Mouse (Mus musculus) lung, postnatal 36 days (tissue): ENCODE results near the gene Gbp3.
"Not testable (repeated sequence)": the region's sequence is repeated elsewhere in the genome, so short reads cannot be mapped to it uniquely, and the experiment has no call there.

Experiments
- DNase-seq: peaks from one replicate; pipeline ENCODE4 v3.0.0; 2022; ENCODE audit warnings: mixed read lengths

Gbp3 gene

DNA sequence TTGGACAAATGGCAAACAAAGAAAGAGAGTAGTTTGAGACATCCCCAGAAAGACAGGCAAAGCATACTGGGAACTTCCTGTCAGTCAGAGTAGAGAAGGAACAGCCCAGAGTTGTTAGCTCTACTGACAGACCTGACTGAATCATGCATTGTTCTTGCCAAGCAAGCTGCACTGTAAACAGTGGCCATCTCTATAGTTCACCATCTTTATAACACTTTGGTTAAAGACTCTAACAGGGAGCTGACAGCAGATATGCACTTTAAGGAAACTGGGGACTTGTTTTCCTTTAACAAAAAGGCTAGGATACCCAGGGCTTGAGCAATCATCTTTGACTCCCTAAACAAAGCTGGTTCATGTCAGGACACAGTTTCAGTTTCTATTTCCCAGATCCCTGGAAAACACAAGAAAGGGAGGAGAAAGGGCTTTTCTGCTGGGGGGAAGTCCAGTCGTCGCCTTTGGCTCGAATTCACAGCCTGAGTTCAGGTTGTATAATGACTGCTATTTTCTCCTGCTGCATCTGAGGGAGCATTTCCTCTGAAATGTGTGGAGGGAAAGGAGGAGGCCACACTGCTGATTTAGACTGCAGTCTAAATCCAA, at the start of gene Gbp3:
Gbp3 (plus strand) TSS at position 395 of the 597 bp plus-strand sequence.
- DNase-seq = peak; percentile 72

DNA sequence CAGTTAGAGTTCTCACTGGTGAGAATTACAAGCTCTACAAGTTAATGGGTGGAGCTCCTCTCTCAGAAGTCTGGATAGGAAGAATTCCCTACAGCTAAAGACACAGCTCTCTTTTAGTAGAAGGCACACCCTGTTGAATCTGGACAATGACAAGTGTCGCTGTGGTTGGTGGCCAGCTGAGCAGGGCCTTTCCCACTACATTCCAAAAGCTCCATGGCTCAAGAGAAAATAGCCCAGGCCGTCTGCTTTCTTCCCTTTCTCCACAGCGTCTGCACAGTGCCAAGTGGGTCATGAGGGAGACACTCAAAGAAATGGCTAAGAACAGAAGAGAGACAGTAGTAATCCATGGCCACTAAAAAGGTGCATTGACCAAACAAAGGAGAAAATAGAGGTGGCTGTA, 31.7 kb upstream of the Gbp3 start:
- DNase-seq = no peak

DNA sequence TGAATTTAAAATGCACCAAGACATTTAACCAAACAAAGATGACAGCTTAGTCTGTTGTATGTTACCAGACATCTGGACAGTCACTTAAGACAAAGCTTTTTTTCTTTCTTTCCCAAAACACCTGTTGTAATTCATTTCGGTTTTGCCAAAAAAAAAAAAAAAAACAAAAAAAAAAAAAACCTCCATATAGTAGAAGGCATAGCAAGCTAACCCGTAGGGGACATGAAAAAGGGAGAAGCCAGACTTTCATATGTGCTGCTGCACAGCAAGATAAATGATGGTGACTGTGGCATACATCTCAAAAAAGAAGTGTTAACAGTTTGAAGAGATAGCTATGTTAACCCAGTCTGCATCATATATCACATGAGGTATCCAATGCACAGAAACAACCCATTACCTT, 30.2 kb upstream of the Gbp3 start:
- no peak for DNase-seq

DNA sequence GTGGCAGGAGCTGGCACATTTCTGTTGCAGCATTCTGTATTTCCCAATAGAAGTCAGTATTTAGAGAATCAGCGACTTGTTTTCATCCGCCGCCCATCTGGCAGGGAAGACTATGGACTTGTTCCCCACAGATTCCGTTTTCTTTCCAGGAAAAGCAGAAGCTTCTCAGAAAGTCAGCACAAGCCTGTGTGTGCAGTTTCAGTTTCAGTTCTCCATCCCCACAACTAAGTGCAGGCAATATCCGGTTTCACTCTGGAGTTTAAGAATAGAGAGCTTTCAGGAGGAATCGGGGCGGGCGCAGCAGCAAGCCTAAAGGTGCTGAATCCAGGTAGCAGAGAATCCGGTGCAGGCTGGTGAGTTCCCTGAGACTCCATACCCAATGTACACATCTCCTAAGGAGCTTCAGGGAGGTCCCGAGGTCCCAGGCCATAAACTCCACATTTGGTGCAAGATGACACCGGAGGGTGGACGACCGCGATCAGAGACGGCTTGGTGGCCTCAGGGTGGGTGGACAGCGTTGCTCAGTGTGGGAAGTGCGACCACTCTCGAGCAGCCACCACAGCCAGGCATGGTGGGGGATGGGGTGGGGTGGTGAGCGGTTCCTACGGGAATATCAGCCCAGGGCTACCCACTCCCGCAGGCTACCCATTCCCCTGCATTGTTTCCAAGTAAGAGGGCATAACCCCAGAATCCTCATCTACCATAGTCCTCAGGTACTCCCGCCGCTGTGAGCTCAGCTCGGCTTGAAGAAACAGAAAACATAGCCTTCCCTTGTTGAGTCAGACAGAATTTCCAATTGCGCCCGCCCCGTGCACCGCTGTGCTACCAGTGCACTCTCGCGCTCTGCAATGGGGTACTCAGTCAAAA, 29.5 kb upstream of the Gbp3 start, which contains the start of gene Gbp7:
Gbp7 (plus strand) TSS at position 256 of the 867 bp plus-strand sequence.
- DNase-seq = peak; percentile 84

DNA sequence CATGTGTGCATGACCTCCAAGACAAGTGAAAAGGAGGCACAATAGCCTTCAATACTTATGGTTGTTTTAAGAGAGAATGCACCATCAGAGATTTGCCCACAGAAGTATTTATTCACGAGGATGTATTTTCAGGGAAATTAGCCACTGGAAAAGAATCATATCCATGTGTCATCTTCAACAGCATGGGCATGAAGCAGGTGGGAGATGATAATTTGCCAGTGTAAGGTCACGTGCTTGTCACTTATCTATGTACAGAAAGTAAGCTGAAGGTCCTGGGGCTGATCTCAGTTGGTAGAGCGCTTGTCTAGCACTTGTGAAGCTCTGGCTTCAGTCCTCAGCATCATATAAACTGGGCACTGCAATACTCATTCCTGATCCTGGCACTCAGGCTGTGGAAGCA, 28.2 kb upstream of the Gbp3 start:
- no peak for DNase-seq

DNA sequence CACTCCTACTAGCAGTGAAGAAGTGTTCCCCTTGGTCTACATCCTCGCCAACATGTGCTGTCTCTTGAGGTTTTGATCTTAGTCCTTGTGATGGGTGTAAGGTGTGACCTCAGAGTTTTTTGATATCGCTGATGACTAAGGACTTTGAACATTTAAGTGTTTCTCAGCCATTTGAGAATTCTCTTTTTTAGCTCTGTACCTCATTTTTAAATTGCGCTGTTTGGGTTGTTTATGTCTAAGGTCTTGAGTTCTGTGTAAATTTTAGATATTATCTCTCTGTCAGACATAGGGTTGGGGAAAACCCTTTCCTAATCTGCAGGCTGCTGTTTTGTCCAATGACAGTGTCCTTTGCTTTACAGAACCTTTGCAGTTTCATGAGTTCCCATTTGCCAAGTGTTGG, 26.6 kb upstream of the Gbp3 start:
- DNase-seq = no peak

DNA sequence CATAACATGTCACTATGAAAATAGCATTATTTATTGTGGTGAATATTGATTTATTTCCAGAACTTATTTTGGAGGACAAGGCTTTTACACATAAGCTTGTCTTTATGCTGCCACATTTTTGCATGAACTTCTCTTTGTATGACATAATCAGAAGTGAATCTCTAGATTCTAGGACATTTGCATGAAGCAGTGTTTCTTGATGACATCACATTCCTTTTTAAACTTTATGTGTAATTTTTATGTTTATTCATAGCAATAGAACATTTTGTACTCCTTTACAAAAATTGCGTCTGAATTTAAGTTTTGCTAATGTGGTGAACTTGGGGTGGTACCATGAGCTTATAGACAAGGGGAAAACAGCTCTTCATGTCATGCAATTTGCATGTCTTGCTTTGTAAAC, 24.2 kb upstream of the Gbp3 start:
- no peak for DNase-seq

DNA sequence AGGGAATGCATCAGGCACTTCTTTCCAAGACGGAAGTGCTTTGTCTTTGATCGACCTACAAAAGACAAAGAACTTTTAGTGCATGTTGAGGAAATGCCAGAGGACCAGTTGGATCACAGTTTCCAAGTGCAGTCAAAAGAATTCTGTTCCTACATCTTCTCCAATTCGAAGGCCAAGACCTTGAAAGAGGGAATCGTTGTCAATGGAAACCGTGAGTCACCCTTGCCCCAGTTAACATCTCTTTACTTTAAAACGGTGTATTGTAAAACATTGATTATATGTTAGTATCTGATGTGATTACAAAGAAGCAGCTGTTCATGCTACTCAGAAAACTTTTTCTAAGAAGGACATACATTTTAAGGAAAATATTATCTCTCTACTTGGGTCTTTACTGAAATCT, 18.4 kb upstream of the Gbp3 start:
- no peak for DNase-seq

DNA sequence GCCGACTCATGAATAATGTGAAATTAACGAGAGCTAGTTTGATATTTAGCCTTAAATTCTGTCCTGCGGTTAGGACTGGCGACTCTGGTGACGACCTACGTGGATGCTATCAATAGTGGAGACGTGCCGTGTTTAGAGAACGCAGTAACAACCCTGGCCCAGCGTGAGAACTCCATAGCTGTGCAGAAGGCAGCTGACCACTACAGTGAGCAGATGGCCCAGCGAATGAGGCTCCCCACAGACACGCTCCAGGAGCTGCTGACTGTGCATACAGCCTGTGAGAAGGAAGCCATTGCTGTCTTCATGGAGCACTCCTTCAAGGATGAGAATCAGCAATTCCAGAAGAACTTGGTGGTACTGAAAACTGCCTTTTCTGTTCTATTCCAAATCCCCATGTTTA, 17.1 kb upstream of the Gbp3 start:
- DNase-seq = not testable (repeated sequence)

DNA sequence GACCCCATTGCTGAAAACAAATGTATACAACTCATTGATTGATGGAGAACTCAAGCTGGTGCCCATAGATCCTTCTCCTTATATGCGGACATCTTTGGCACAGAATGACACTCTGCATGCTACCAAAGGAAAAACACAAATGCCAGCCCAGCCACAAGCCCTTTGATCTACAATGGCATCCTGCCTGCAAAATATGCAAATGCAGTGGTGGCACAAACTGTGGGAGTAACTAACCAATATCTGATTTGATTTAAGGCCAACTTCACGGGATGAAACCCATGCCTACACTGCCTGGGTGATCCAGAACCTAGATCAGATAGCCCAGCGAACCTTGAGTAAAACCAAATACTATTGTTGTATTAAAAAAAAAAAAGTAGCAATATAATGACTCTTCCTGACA, 13.1 kb upstream of the Gbp3 start:
- DNase-seq = peak; percentile 31

DNA sequence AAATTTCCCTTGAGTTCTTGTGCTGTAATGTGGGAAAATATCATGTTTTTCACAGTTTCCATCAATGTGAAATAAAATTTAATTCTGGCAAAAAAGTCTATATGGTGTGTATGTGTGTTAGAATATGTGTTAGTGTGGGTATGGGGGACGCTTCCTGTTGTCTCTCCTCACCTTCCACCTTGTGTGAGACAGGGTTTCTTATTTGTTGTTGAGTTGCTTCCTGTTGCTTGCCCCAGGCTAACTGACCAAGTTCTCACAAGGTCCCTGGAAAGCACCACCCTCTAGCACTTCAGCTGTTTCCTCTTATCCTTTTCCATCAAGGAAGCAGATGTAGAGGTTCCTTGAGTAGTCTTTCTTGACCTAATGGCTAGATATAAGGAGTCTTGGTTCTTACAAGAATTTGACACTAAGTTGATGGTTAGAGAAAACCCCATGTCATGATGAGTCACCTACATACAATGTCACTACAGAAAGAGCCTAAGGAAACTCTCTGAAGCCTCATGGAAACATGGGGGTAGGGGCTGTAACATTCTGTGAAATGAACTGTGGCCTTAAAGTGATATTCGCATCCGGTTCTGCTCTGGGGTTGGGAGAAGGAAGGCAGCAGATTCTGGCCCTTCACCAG, 9.7 kb upstream of the Gbp3 start:
- no peak for DNase-seq

DNA sequence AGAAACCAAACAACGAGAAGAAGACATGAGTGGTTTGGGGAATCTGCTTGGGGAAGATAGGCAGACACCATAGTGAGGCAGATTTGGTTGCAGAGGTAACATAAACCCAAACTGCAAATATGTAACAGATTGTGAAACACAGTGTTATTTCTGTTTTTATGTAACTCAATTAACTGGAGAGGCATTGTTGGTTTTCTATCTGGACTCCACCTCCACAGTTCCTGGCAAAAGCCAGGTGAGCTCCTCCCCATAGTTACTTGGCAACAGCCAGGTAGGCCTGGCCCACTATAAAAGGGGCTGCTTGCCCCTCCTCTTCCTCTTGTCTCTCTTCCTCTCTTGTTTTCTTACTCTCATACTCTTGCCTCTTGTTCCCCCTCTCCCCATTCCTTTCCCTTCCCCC, 5.2 kb upstream of the Gbp3 start:
- no peak for DNase-seq

DNA sequence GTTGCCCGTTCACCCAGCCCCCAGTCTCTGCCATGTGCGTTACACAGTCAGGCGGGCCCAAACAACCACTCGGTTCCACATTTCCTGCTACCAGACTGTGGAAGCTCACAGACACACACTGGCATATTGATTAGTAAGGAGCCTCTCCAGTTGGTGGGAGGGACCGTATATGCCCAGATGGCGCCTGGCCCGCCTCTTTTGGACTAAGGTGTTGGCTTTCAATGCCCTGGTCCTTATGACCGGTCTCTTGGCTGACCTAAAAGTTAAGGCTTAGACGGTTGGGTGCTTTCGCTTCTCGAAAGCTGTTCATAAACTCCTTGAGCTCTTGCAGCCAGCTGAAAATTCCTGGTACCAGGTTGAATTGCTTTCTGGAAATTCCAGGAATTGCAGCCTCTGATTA, 4.2 kb upstream of the Gbp3 start:
- no peak for DNase-seq

DNA sequence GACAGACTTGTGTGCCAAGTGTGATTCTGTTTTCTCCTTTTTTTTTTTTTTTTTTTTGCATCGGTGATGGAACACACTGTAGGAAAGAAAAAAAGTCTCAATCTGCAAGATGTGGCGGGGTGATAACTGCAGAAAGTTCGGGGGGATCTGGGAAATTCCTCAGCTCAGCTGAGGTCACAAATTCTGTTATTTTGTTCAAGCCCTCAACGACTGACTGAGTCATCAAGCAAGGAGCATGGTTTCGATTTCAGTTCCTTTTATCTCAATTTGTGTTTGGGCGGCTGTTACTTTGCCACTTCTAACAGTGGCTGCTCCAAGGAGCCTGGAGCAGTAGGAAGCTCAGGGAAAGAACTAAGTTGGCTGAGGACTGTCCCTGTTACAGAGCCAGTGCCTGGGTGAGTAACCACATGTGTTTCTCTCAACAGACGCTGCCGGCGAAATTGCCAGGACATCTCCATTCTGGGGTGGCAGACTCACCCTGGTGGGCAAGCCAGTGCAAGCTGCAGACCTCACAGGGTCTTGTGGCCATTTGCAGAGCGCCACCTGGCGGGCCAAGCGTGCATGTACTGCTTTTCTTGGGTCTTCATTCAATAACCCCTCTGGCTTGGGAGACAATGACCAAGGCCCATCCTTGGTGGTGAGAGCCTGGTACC, 596 bp downstream of the Gbp3 start:
- peak; percentile 95 for DNase-seq

DNA sequence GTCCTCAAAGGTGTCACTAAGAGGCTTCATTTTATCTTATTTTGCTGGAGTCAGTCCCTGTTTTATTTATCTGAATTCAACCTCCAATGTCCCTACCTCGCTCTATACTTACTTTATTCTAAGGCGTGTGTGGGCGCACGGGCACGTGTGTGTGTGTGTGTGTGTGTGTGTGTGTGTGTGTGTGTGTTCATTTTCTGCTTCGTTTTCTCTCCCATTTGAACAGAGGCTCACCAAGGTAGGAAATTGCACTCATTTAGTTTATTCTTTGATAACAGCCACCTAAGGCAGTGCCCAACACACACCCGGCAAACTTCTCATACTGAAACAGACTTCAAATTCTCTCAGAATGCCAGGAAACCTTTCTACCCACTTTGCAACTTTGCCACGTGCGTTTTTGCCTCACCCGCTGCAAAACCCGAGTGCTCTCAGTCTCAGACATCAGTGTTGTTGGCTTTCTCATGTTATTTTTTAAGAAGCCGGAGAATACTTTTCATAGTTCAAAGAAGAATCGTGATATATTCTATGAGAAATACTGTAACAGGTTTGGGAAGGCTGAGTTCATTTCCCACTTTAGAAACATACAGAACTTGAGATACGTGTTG, 1.3 kb downstream of the Gbp3 start:
- DNase-seq = no peak

DNA sequence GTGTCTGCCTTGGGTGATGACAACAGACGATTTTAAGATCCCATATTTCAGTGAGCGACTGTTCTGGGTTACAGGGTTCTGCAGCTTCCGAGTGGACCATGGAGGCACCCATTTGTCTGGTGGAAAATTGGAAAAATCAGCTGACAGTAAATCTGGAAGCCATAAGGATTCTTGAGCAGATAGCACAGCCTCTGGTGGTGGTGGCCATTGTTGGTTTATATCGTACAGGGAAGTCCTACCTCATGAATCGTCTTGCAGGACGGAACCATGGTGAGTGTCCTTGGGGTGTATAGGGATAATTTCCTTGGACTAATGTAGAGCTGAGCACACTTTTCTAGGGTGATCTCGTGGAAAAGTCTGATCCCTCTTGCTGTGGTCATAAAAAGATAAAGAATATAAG, 1.8 kb downstream of the Gbp3 start:
- DNase-seq = peak; percentile 16

DNA sequence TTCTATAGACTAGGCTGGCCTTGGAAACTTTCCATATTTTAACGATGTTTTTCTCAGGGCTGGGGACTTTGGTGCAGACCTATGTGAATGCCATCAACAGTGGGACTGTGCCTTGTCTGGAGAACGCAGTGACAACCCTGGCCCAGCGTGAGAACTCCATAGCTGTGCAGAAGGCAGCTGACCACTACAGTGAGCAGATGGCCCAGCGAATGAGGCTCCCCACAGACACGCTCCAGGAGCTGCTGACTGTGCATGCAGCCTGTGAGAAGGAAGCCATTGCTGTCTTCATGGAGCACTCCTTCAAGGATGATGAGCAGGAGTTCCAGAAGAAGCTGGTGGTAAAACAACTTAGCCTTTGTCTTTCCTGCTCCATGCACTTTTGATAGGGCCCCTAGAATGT, 7.7 kb downstream of the Gbp3 start:
- not testable (repeated sequence) for DNase-seq

DNA sequence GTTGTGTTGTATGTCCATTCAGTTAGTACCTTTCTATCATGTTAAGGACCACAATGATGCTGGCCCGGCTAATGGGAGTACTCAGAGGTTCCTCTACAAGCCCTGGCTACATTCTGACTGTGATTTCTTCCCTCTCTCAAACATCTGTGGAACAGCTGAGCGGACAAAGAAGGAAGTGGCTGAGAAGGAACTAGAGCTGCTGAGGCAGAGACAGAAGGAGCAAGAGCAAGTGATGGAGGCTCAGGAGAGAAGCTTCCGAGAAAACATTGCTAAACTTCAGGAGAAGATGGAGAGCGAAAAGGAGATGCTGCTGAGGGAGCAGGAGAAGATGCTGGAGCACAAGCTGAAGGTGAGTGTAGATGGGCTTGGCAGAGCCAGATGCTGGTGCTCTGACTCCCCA, 10.9 kb downstream of the Gbp3 start:
- DNase-seq = no peak

DNA sequence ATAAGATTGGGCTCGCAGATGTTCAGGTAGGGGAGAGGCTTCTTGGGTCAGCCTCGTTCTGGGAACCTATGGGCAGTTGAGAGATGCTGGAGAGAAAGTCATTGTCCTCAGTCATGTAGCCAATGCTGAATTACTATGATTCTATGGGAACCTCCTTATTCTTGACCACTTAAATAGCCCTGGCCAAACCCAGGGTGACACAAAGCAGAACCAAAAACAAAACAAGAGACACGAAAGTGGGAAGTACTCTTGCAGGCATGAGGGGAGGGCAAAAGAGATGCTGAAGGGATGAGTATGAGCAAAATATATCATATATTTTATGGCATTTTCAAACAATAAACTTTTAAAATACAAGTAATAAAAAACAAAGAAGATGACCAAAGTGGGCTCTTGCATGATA, 17.3 kb downstream of the Gbp3 start:
- DNase-seq = no peak

DNA sequence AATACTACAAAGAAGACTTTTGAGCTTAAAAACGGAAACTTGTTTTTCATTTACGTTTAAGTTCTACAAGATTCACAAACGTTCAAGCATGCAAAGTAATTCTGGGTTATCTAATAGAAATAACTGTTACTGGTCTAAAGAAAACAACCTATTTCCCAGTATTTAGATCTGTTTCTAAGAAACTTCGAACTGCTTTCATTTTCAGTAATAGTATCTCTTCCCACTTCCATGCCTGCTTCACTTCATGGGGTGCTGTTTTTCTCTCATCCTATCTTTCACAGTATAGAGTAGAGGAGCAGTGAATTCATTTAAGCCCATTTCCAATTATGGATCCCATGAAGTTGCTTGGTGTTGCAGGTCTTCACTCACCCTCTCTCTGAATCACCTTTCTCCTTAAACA, 18.5 kb downstream of the Gbp3 start:
- DNase-seq = no peak

DNA sequence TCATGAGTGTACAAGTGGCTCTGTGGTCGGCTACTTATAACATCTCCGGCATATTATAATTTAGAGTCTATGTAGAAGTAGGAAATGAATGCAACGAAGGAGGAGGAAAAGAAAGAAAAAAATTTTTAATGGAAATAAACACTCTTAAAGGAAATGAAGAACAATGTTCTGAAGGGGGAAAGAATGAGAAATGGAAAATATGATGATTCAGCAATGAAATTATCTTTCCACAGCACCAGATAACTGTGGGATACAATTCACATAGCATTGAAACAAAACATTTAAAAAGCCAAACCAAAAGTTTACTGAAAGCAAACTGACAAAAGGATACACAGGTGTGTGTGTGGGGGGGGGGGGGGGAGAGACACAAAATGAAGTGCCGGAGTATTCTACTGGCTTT, 23.2 kb downstream of the Gbp3 start:
- DNase-seq = no peak

DNA sequence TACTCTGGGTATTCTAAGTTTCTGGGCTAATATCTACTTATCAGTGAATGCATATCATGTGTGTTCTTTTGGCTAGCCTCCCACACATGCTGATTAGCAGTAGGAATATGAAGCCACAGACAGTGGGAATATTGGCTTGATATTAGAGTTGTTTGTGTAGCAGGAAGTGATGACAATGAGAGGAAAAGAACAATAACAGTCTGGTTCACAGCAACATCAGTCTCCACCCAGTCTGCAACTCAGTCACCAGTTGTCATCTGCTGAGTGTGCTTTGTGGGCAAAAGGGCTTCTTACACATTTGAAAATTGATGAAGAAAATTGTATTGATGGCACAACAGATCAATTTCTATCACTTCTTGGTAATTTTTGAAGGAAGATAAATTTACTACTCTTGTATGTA, 27.6 kb downstream of the Gbp3 start:
- DNase-seq = peak; percentile 26

DNA sequence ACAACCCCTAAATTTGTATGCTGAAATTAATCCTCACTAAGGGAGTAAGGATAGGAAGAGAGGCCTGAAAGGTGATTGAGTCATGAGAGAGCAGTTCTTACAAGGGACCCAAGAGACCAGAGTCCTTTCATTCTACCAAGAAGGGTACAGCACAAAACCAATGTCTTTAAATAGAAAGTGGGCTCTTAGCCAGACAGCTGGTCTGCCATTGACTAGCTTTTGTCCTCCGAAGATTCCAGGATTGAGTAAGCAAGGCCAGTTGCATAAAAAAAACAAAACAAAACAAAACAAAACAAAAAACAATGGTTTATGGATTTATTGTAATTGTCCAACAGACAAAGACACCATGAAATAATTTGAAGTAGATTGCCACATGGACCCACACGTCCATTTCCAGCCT, 29.1 kb downstream of the Gbp3 start:
- DNase-seq = no peak
